Mouse (Mus musculus): ENCODE results near the gene Tgfbr1. TPM values are rescaled to one million over a fixed set of nuclear protein-coding genes. Genes with fewer than 3 reads are reported as not detected.

Gene Tgfbr1
- polyA plus RNA-seq, 1 experiment = 5.6 TPM

DNA sequence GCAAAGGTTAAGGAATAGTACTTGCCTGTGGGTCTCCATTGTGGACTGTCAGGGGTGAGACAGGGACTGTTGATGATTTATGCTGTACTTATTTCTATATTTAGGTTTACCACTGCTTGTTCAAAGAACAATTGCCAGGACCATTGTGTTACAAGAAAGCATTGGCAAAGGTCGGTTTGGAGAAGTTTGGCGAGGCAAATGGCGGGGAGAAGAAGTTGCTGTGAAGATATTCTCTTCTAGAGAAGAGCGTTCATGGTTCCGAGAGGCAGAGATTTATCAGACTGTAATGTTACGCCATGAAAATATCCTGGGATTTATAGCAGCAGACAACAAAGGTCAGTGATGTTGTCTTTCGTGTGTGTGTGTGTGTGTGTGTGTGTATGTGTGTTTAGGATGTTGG lies 43.2 kb downstream of the Tgfbr1 start:
- Histone ChIP-seq H3K4me1 (ENCODE audit: control insufficient read depth, insufficient read depth, low read length) (peaks cover 2% of the 10 kb centered on the region), H3K4me3 (replicated peaks; ENCODE audit: control insufficient read depth, low read depth, low read length) (no peak overlapping the region), H3K27ac (ENCODE audit: control insufficient read depth, insufficient read depth, low read depth, low read length, poor library complexity) (no peak overlapping the region)
- TF ChIP-seq POLR2A (IDR thresholded peaks at IDR 0.05; ENCODE audit: borderline replicate concordance, control insufficient read depth, low read depth, low read length) = no peak
- TF ChIP-seq CTCF (IDR thresholded peaks at IDR 0.05; ENCODE audit: control insufficient read depth, insufficient read depth, low read length) = no peak
- WGBS = 91% methylated on average over 7 of the region's 7 CpGs

- H3K27ac ChIP-seq (ENCODE audit: control insufficient read depth, insufficient read depth, low read depth, low read length, poor library complexity) = no peak overlapping the region
- H3K4me1 ChIP-seq (ENCODE audit: control insufficient read depth, insufficient read depth, low read length) = peaks cover 2% of the 10 kb centered on the region
- no peak overlapping the region for H3K4me3 ChIP-seq (replicated peaks; ENCODE audit: control insufficient read depth, low read depth, low read length)
- TF ChIP-seq POLR2A (IDR thresholded peaks at IDR 0.05; ENCODE audit: borderline replicate concordance, control insufficient read depth, low read depth, low read length) (no peak), CTCF (IDR thresholded peaks at IDR 0.05; ENCODE audit: control insufficient read depth, insufficient read depth, low read length) (no peak)
- 51% methylated on average over 6 of the region's 6 CpGs for WGBS
These were observed 45.1 kb downstream of the Tgfbr1 start for GRCm38 (mm10) chr4:47397951-47398687.

DNA sequence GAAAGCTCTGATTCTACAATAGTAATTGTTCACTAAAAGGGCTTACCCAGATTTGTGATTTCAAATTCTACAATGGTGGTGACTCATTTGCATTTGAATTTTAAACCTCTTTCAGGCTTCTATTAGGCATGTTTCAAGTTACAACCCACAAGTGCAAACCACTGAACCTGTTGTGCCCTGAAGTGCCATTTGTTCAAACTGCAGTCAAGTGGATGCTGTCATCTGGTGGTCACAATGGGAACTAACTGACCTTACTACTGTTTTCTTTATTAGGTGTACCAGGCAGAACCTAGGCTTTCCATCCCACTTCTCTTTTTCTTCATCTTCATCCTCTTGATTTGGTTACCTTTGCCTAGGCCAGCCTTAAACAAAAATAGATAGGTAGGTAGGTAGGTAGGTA lies 46.8 kb downstream of the Tgfbr1 start:
- H3K4me1 ChIP-seq (ENCODE audit: control insufficient read depth, insufficient read depth, low read length) = peaks cover 2% of the 10 kb centered on the region
- no peak overlapping the region for H3K27ac ChIP-seq (ENCODE audit: control insufficient read depth, insufficient read depth, low read depth, low read length, poor library complexity)
- TF ChIP-seq CTCF (IDR thresholded peaks at IDR 0.05; ENCODE audit: control insufficient read depth, insufficient read depth, low read length) = peak; percentile 42
- no peak for TF ChIP-seq POLR2A (IDR thresholded peaks at IDR 0.05; ENCODE audit: borderline replicate concordance, control insufficient read depth, low read depth, low read length)

GRCm38 (mm10) chr4:47400314-47400713 lies 47.3 kb downstream of the Tgfbr1 start:
- H3K4me1 ChIP-seq (ENCODE audit: control insufficient read depth, insufficient read depth, low read length) = peaks cover 2% of the 10 kb centered on the region
- WGBS = 8% methylated on average over 4 of the region's 4 CpGs

More for the DNA sequence above, 46.8 kb downstream of the Tgfbr1 start:
- no peak overlapping the region for H3K4me3 ChIP-seq (replicated peaks; ENCODE audit: control insufficient read depth, low read depth, low read length)

GRCm38 (mm10) chr4:47402200-47402599 lies 49.2 kb downstream of the Tgfbr1 start:
- Histone ChIP-seq H3K27ac (ENCODE audit: control insufficient read depth, insufficient read depth, low read depth, low read length, poor library complexity) (no peak overlapping the region), H3K4me1 (ENCODE audit: control insufficient read depth, insufficient read depth, low read length) (peaks cover 2% of the 10 kb centered on the region), H3K4me3 (replicated peaks; ENCODE audit: control insufficient read depth, low read depth, low read length) (no peak overlapping the region)
- no peak for TF ChIP-seq CTCF (IDR thresholded peaks at IDR 0.05; ENCODE audit: control insufficient read depth, insufficient read depth, low read length)
- no peak for TF ChIP-seq POLR2A (IDR thresholded peaks at IDR 0.05; ENCODE audit: borderline replicate concordance, control insufficient read depth, low read depth, low read length)

More at GRCm38 (mm10) chr4:47400314-47400713, 47.3 kb downstream of the Tgfbr1 start:
- no peak for TF ChIP-seq CTCF (IDR thresholded peaks at IDR 0.05; ENCODE audit: control insufficient read depth, insufficient read depth, low read length)
- no peak for TF ChIP-seq POLR2A (IDR thresholded peaks at IDR 0.05; ENCODE audit: borderline replicate concordance, control insufficient read depth, low read depth, low read length)
- H3K4me3 ChIP-seq (replicated peaks; ENCODE audit: control insufficient read depth, low read depth, low read length) = no peak overlapping the region
- no peak overlapping the region for H3K27ac ChIP-seq (ENCODE audit: control insufficient read depth, insufficient read depth, low read depth, low read length, poor library complexity)

DNA sequence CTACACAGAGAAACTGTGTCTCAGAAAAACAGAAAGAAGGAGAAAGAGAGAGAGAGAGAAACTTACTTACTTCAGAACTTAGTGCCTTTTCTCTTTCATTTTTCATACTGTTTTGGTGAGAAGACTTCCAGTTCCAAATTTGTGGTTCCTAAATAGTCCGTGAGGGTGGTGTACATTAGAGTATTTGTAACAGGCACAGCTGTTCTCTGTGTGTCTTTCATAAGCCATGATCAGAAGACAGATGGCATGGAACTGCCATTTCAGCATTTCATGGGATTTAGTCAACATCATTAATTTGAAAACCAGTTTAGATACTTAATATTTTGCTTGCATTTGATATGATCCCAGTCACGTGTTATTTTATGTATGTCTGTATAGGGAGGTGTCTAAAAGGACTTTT lies 51.5 kb downstream of the Tgfbr1 start:
- Histone ChIP-seq H3K4me3 (replicated peaks; ENCODE audit: control insufficient read depth, low read depth, low read length) (no peak overlapping the region), H3K4me1 (ENCODE audit: control insufficient read depth, insufficient read depth, low read length) (no peaks in the 10 kb centered on the region; the same call in 1 of the 2 replicates), H3K27ac (ENCODE audit: control insufficient read depth, insufficient read depth, low read depth, low read length, poor library complexity) (no peak overlapping the region)
- no peak for TF ChIP-seq CTCF (IDR thresholded peaks at IDR 0.05; ENCODE audit: control insufficient read depth, insufficient read depth, low read length)
- TF ChIP-seq POLR2A (IDR thresholded peaks at IDR 0.05; ENCODE audit: borderline replicate concordance, control insufficient read depth, low read depth, low read length) = no peak
- 75% methylated on average over 2 of the region's 2 CpGs for WGBS

GRCm38 (mm10) chr4:47407161-47407560 lies 54.1 kb downstream of the Tgfbr1 start:
- Histone ChIP-seq H3K27ac (ENCODE audit: control insufficient read depth, insufficient read depth, low read depth, low read length, poor library complexity) (no peak overlapping the region), H3K4me1 (ENCODE audit: control insufficient read depth, insufficient read depth, low read length) (no peaks in the 10 kb centered on the region), H3K4me3 (replicated peaks; ENCODE audit: control insufficient read depth, low read depth, low read length) (no peak overlapping the region)
- no peak for TF ChIP-seq CTCF (IDR thresholded peaks at IDR 0.05; ENCODE audit: control insufficient read depth, insufficient read depth, low read length)
- no peak for TF ChIP-seq POLR2A (IDR thresholded peaks at IDR 0.05; ENCODE audit: borderline replicate concordance, control insufficient read depth, low read depth, low read length)
- 85% methylated on average over 2 of the region's 2 CpGs for WGBS

- WGBS = 67% methylated on average over 3 of the region's 3 CpGs
- Histone ChIP-seq H3K27ac (ENCODE audit: control insufficient read depth, insufficient read depth, low read depth, low read length, poor library complexity) (no peak overlapping the region), H3K4me1 (ENCODE audit: control insufficient read depth, insufficient read depth, low read length) (no peaks in the 10 kb centered on the region), H3K4me3 (replicated peaks; ENCODE audit: control insufficient read depth, low read depth, low read length) (no peak overlapping the region)
- TF ChIP-seq CTCF (IDR thresholded peaks at IDR 0.05; ENCODE audit: control insufficient read depth, insufficient read depth, low read length) (no peak), POLR2A (IDR thresholded peaks at IDR 0.05; ENCODE audit: borderline replicate concordance, control insufficient read depth, low read depth, low read length) (no peak)
These were observed 64.8 kb downstream of the Tgfbr1 start for GRCm38 (mm10) chr4:47417871-47418270.

All from bone marrow, adult 2 months (tissue).